Mouse (Mus musculus) heart, embryonic 16.5 days (tissue): ENCODE results near the gene Zfp804b. TPM values are rescaled to one million over a fixed set of nuclear protein-coding genes. Genes with fewer than 3 reads are reported as not detected.

Experiments used
- ATAC-seq: fragments of 200-750 bp; cut with Nextera tagmentation; replicated peaks from 2 replicates; pipeline ENCODE4 v1.8.0; 2017; ENCODE audit warnings: moderate number of reproducible peaks; ENCODE audit not compliant: insufficient read depth, low FRiP score; ENCODE audit errors: extremely low read depth
- H3K27ac ChIP-seq: fragments of 300-500 bp; sonication (generic); 2 replicates; pipeline ENCODE4 v1.5.1; 2014; ENCODE audit warnings: mild to moderate bottlenecking, low read length, control low read depth, moderate library complexity
- H3K27me3 ChIP-seq: fragments of 300-500 bp; sonication (generic); 2 replicates; pipeline ENCODE4 v1.6.1; 2014; ENCODE audit warnings: low read length, mixed read lengths; ENCODE audit not compliant: control insufficient read depth, insufficient read depth
- H3K36me3 ChIP-seq: fragments of 300-500 bp; sonication (generic); 2 replicates; pipeline ENCODE4 v1.6.1; 2014; ENCODE audit not compliant: control insufficient read depth, insufficient read depth
- H3K4me1 ChIP-seq: fragments of 300-500 bp; sonication (generic); 2 replicates; pipeline ENCODE4 v1.6.1; 2014; ENCODE audit warnings: low read length, mixed read lengths; ENCODE audit not compliant: control insufficient read depth, insufficient read depth
- H3K4me2 ChIP-seq: fragments of 300-500 bp; sonication (generic); 2 replicates; pipeline ENCODE4 v1.6.1; 2014; ENCODE audit warnings: low read depth, mild to moderate bottlenecking, control low read depth, low read length
- H3K4me3 ChIP-seq: fragments of 300-500 bp; sonication (generic); 2 replicates; pipeline ENCODE4 v1.5.1; 2014; ENCODE audit warnings: mild to moderate bottlenecking, control low read depth, low read length
- H3K9ac ChIP-seq: fragments of 300-500 bp; sonication (generic); 2 replicates; pipeline ENCODE4 v1.6.1; 2014; ENCODE audit warnings: low read length, control low read depth
- H3K9me3 ChIP-seq: fragments of 300-500 bp; sonication (generic); replicated peaks from 2 replicates; pipeline ENCODE4 v1.6.1; 2016; ENCODE audit warnings: low read length; ENCODE audit not compliant: control insufficient read depth
- WGBS: fragments of 180-500 bp; shearing (Covaris S2); extraction: QIAGEN DNeasy Blood & Tissue Kit; methylation state at CpG from one replicate; pipeline ENCODE4 v1.1.7; 2014; 5-methylcytosine and 5-hydroxymethylcytosine counted together
- polyA plus RNA-seq: library from polyadenylated mRNA; unstranded; fragments of >200 nt; fragmentation: Nextera tagmentation; extraction: Ambion mirVana; gene quantifications from 2 replicates; pipeline ENCODE4 v1.2.1, GENCODE M21; 2015

Zfp804b gene
- polyA plus RNA-seq, 1 experiment from 2014 or later, result 0.09 TPM

DNA sequence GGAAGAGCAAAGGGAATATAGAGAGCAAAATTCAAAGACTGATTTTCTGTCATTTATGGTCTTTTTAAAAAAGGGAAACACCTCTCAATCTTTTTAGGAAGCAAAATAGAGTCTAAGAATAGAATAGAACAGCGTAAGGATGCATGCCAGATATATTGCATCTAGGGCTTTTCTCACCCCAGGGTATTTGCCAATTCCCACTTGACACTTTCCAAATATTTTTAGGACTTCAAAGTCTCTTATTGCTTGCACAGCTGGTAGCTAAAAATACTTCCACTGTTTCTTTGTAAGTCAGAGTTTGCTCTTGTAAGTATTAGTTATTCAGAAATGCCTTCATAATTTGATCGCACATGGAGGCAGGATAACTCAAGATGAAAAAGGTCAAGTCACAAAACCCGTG lies 204.9 kb downstream of the Zfp804b start:
- WGBS, result 31% methylated on average over 3 of the region's 3 CpGs
- Histone ChIP-seq H3K27me3 (no peaks in the 10 kb centered on the region), H3K36me3 (no peaks in the 10 kb centered on the region), H3K9me3 (no peaks in the 10 kb centered on the region), H3K9ac (no peak overlapping the region), H3K4me2 (no peak overlapping the region), H3K4me1 (no peaks in the 10 kb centered on the region), H3K27ac (peak overlapping the region; percentile 48; the same call in 1 of the 2 replicates), H3K4me3 (no peak overlapping the region)
- ATAC-seq, result no peak; the same call in 1 of the 2 replicates

DNA sequence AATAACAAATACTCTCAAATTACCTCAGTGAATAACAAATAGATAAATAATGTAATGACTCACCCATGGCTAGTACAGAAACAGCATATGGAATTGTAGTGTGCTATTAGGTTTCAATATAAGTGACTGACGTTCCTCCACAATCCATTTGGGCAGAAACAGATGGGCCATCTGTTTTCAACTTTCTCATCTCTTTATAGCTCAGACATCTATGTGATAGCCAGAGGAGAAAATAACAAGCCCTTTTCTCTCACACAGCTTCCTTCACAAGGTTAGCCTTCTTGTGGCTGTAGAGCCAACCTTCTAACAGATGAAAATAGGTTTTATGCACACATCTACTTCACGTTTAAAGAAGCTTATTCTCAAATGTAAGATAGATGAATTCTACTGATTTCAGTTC lies 242.2 kb downstream of the Zfp804b start:
- Histone ChIP-seq H3K9me3 (no peaks in the 10 kb centered on the region), H3K4me2 (no peak overlapping the region), H3K4me3 (no peak overlapping the region), H3K27me3 (no peaks in the 10 kb centered on the region), H3K9ac (no peak overlapping the region), H3K36me3 (no peaks in the 10 kb centered on the region), H3K27ac (no peak overlapping the region), H3K4me1 (no peaks in the 10 kb centered on the region)
- ATAC-seq, result no peak
- 46% methylated on average over 2 of the region's 2 CpGs for WGBS

DNA sequence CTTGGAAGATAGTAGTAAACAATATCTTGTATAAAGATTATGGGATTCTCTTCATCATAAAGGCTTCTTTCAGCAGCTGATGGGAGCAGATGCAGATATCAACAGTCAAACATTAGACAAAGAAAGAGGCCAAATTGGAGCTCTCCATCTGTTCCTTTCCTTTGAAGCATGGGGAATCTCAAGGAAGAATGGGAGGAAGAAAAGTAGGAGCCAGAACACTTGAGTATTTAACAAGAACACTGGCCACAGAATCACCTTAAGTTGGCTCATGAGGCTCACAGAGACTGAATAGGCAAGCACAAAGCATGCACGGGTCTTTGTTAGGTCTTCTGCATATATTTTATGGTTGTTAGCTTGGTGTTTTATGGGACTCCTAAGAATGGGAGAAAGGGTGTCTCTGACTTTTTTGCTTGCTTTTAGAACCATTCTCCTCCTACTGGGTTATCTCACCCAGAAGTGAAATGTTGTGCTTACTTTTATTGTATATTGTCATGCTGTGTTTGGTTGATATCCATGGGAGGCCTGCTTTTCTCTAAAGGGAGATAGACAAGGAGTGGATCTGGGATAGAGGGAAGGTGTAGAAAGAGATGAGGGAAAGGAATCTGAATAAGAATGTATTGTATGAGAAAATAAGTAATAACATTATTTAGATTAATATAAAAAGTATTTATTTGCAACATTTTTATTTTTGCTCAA lies 270.5 kb downstream of the Zfp804b start:
- Histone ChIP-seq H3K4me3 (no peak overlapping the region), H3K9ac (no peak overlapping the region), H3K4me2 (no peak overlapping the region), H3K27ac (no peak overlapping the region), H3K36me3 (no peaks in the 10 kb centered on the region), H3K9me3 (no peaks in the 10 kb centered on the region), H3K4me1 (no peaks in the 10 kb centered on the region), H3K27me3 (no peaks in the 10 kb centered on the region)
- 82% methylated on average over 1 of the region's 1 CpGs for WGBS
- ATAC-seq, result no peak

DNA sequence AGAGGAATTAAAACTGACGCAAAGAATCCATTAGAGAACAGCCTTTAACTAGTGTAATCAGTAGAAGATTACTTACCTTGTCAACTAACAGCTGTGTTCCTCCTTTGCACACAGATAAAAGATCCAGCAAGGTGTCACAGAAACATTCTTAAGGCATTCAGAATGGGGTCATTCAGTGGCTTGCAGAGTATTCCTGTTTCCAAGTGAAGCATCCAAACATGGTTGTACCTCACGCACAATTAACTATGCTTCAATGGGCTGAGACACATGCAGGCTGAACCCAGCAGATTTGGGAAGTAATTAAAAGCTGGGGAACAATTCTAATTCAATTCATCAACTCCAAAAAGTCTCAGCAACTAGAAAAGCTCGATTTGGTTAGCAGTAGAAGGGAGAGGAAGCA lies 337.1 kb downstream of the Zfp804b start:
- no peaks in the 10 kb centered on the region for H3K36me3 ChIP-seq
- H3K9me3 ChIP-seq, result no peaks in the 10 kb centered on the region
- no peak overlapping the region for H3K4me3 ChIP-seq
- WGBS, result 44% methylated on average over 3 of the region's 3 CpGs
- H3K27me3 ChIP-seq, result no peaks in the 10 kb centered on the region
- H3K4me1 ChIP-seq, result no peaks in the 10 kb centered on the region
- no peak overlapping the region for H3K4me2 ChIP-seq
- ATAC-seq, result no peak
- no peak overlapping the region for H3K9ac ChIP-seq
- H3K27ac ChIP-seq, result no peak overlapping the region

DNA sequence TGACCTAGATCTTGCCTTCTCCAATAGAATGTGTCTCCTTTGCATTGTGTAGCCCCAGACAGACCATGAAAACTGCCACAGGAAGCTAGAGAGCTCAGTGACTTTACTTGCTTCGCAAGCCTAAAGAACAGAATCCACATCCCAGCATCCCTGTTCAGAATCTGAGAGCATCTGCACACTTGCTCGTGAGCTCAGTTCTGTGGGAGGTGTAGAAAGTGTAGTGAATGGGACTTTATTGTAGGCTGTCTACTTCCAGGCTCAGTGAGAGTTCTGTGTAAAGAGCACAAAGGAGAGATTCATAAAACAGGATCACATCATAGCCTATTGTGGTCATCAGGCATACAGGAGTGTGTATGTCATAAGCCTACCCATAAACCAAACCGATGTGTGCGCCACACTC lies 360.6 kb downstream of the Zfp804b start:
- no peak overlapping the region for H3K9ac ChIP-seq
- H3K36me3 ChIP-seq, result no peaks in the 10 kb centered on the region
- no peaks in the 10 kb centered on the region for H3K27me3 ChIP-seq
- no peak for ATAC-seq
- no peak overlapping the region for H3K4me3 ChIP-seq
- no peak overlapping the region for H3K27ac ChIP-seq
- no peaks in the 10 kb centered on the region; the same call in 1 of the 2 replicates for H3K9me3 ChIP-seq
- no peaks in the 10 kb centered on the region for H3K4me1 ChIP-seq
- 79% methylated on average over 4 of the region's 4 CpGs for WGBS
- H3K4me2 ChIP-seq, result no peak overlapping the region

DNA sequence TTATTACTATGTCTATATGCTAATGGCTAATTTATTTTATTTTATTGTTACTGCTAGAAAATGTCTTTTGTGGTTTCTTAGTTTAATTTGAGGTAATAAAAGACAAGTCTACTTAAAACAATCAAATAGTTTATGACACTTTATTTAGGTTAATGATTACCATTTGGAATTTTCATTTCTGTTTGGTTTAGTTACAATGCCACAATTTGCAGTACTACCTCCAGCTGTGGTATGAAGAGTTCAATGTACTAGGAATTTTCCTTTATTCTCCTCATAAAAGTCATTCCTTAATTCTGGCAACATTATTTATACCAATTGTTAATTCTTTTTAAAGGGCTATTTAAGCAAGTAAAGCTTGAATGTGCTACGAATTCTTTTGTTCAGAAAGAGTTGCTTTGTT lies 409.7 kb downstream of the Zfp804b start:
- WGBS, result 75% methylated on average over 1 of the region's 1 CpGs
- Histone ChIP-seq H3K4me2 (no peak overlapping the region), H3K4me3 (no peak overlapping the region), H3K9me3 (no peaks in the 10 kb centered on the region), H3K36me3 (no peaks in the 10 kb centered on the region), H3K27me3 (no peaks in the 10 kb centered on the region), H3K9ac (no peak overlapping the region), H3K27ac (no peak overlapping the region), H3K4me1 (no peaks in the 10 kb centered on the region)
- no peak for ATAC-seq

DNA sequence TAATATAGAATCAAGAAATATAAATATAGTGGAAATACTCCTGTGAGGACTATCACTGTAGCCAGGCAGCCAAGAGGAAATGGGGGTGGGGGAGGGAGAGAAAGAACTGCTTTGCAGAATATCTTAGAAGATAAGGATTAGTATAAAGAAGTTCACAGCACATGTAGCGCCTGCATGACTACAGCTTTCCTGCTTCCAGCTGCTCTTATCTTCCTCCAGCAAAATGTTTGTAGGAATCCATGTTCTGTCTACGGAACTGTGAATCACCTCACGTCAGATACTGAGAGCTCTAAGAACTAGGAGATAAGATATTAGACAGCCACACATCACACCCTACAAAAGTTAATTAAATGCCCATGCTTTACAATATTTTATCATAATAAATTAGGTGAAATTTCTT lies 433.3 kb downstream of the Zfp804b start:
- Histone ChIP-seq H3K9me3 (no peaks in the 10 kb centered on the region), H3K9ac (no peak overlapping the region), H3K4me3 (no peak overlapping the region), H3K4me2 (no peak overlapping the region), H3K27me3 (no peaks in the 10 kb centered on the region), H3K27ac (no peak overlapping the region), H3K36me3 (no peaks in the 10 kb centered on the region), H3K4me1 (no peaks in the 10 kb centered on the region)
- ATAC-seq, result no peak
- WGBS, result 32% methylated on average over 3 of the region's 3 CpGs

DNA sequence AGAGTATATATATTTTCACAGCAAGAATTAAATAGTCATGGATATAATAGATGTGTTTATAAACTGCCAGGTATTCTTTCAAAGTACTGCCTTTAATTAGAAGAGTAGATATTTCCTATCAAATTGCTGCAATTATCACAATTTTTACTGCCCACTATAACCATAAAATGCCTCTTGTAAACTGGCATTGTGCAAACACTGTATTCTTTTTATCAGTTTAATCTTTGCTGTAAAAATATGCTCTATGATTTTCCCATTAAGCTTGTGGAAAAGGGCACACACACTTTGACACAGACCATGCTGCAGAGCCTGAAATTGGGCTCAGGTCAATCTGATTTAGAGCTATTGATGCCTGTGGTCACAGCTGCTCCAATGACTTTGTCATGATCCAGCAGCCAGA lies 463.2 kb downstream of the Zfp804b start:
- Histone ChIP-seq H3K36me3 (no peaks in the 10 kb centered on the region), H3K9me3 (no peaks in the 10 kb centered on the region), H3K27ac (no peak overlapping the region), H3K9ac (no peak overlapping the region), H3K27me3 (no peaks in the 10 kb centered on the region), H3K4me3 (no peak overlapping the region), H3K4me2 (no peak overlapping the region), H3K4me1 (no peaks in the 10 kb centered on the region)
- no peak for ATAC-seq

DNA sequence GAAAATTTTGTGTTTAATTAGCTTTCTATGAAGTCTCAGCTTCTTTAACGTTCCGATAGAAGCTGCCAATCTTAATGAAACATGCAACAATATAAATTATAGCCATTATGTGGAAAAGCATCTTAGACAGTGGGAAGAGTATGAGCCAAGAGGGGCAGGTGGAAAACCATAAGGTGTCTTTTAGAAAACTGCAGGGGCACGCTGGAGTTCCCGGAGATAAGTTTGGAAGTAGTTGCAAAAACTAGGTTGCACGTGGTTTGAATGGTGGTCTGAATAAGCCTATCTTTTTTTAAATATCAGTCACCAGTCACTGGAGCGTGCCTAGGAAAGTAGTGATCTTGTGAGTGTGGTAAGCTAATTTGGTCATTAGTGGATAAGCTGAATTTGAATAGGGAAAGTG lies 473.0 kb downstream of the Zfp804b start:
- Histone ChIP-seq H3K9ac (no peak overlapping the region), H3K4me2 (no peak overlapping the region), H3K27me3 (no peaks in the 10 kb centered on the region), H3K4me1 (no peaks in the 10 kb centered on the region), H3K4me3 (no peak overlapping the region), H3K36me3 (no peaks in the 10 kb centered on the region), H3K27ac (no peak overlapping the region), H3K9me3 (no peaks in the 10 kb centered on the region)
- no peak for ATAC-seq
- WGBS, result 79% methylated on average over 6 of the region's 6 CpGs
